Mouse (Mus musculus) right cerebral cortex, postnatal 10 days (tissue): ENCODE measurements at regions not wholly inside any gene's neighbourhood (a gene's known extent, or its start where the extent isn't known, plus 50 kb on each side); places are given as distances from the start of the nearest gene placed in this dataset.
"Not testable (repeated sequence)": the region's sequence is repeated elsewhere in the genome, so short reads cannot be mapped to it uniquely, and the experiment has no call there.

Experiments used
- DNase-seq, 2 experiments: peaks; one replicate each; pipeline ENCODE4 v3.0.0; 2021; ENCODE audit warnings: low spot score in 2 of 2

GRCm38 (mm10) chr3:117265790-117266189 lies 94.9 kb downstream of the Plppr4 start:
- DNase-seq = no peak

- no peak for DNase-seq
Measured at GRCm38 (mm10) chr3:117247833-117248232, 112.8 kb downstream of the Plppr4 start.

GRCm38 (mm10) chr3:117241810-117242209 lies 118.9 kb downstream of the Plppr4 start:
- no peak for DNase-seq

GRCm38 (mm10) chr3:117226616-117227015 lies 134.1 kb downstream of the Plppr4 start:
- no peak for DNase-seq

GRCm38 (mm10) chr3:117225041-117225440 lies 135.6 kb downstream of the Plppr4 start:
- DNase-seq = no peak

- DNase-seq = peak; percentile 25 to 31
Measured at GRCm38 (mm10) chr3:117217952-117218351, 142.7 kb downstream of the Plppr4 start.

- DNase-seq = no peak
Measured at GRCm38 (mm10) chr3:117191903-117192302, 168.8 kb downstream of the Plppr4 start.

- no peak for DNase-seq
Measured at GRCm38 (mm10) chr3:117188782-117189500, 171.7 kb downstream of the Plppr4 start.

- peak; percentile 21 to 26 for DNase-seq
Measured at GRCm38 (mm10) chr3:117183654-117184184, 177.0 kb downstream of the Plppr4 start.

GRCm38 (mm10) chr3:117169740-117170139 lies 190.9 kb downstream of the Plppr4 start:
- DNase-seq = no peak

- DNase-seq = no peak
Measured at GRCm38 (mm10) chr3:117163046-117163445, 194.3 kb upstream of the Palmd start.

- DNase-seq = not testable (repeated sequence)
Measured at GRCm38 (mm10) chr3:117160689-117161088, 191.9 kb upstream of the Palmd start.

GRCm38 (mm10) chr3:117155274-117155673 lies 186.5 kb upstream of the Palmd start:
- no peak for DNase-seq

- peak in 1 of 2 experiments; percentile 33 for DNase-seq
Measured at GRCm38 (mm10) chr3:117153011-117153473, 184.3 kb upstream of the Palmd start.

- no peak for DNase-seq
Measured at GRCm38 (mm10) chr3:117152414-117152813, 183.6 kb upstream of the Palmd start.

GRCm38 (mm10) chr3:117147414-117147813 lies 178.6 kb upstream of the Palmd start:
- DNase-seq = no peak

- no peak for DNase-seq
Measured at GRCm38 (mm10) chr3:117139835-117140234, 171.0 kb upstream of the Palmd start.

- DNase-seq = no peak
Measured at GRCm38 (mm10) chr3:117138720-117139119, 169.9 kb upstream of the Palmd start.

- no peak for DNase-seq
Measured at GRCm38 (mm10) chr3:117132897-117133296, 164.1 kb upstream of the Palmd start.

- DNase-seq = peak; percentile 33 to 53
Measured at GRCm38 (mm10) chr3:117122211-117122610, 153.4 kb upstream of the Palmd start.

- DNase-seq = peak; percentile 79 to 83
Measured at GRCm38 (mm10) chr3:117120086-117121055, 151.6 kb upstream of the Palmd start.

GRCm38 (mm10) chr3:117119576-117119975 lies 150.8 kb upstream of the Palmd start:
- no peak for DNase-seq
